Mouse (Mus musculus) kidney, postnatal 4 days (tissue): ENCODE results near the gene 4930426L09Rik.
"Not testable (repeated sequence)": the region's sequence is repeated elsewhere in the genome, so short reads cannot be mapped to it uniquely, and the experiment has no call there.

Experiments
- DNase-seq, 2 experiments: peaks; one replicate each; pipeline ENCODE4 v3.0.0; 2021; ENCODE audit warnings: mixed read lengths in 2 of 2

Gene 4930426L09Rik

DNA sequence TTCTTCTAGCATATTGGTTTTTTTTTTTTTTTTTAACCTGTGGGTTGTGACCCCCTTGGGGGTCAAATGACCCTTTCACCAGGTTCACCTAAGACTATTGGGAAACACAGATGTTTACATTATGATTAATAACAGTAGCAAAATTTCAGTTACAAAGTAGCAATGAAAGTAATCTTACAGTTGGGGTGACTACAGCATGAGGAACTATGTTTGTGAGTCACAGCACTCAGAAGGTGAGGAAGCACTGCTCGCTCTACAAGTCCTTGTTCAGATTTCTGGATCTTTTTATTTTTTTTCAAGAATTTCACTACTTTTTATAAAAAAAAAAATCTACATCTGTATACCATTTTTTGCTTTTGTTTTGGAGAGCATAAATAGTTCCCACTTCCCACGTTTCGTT is 26.6 kb upstream of the 4930426L09Rik start:
- DNase-seq: no peak

GRCm38 (mm10) chr2:18974882-18975645 is 23.1 kb upstream of the 4930426L09Rik start:
- no peak for DNase-seq

GRCm38 (mm10) chr2:18976175-18976574 is 22.0 kb upstream of the 4930426L09Rik start:
- DNase-seq: no peak

GRCm38 (mm10) chr2:18977201-18977805 is 20.8 kb upstream of the 4930426L09Rik start:
- DNase-seq: no peak

GRCm38 (mm10) chr2:18979046-18979445 is 19.1 kb upstream of the 4930426L09Rik start:
- DNase-seq: no peak

- DNase-seq: no peak
These were observed 18.5 kb upstream of the 4930426L09Rik start for GRCm38 (mm10) chr2:18979675-18980074.

- DNase-seq: no peak
These were observed 15.6 kb upstream of the 4930426L09Rik start for GRCm38 (mm10) chr2:18982581-18982980.

GRCm38 (mm10) chr2:18983546-18983945 is 14.6 kb upstream of the 4930426L09Rik start:
- DNase-seq: no peak

DNA sequence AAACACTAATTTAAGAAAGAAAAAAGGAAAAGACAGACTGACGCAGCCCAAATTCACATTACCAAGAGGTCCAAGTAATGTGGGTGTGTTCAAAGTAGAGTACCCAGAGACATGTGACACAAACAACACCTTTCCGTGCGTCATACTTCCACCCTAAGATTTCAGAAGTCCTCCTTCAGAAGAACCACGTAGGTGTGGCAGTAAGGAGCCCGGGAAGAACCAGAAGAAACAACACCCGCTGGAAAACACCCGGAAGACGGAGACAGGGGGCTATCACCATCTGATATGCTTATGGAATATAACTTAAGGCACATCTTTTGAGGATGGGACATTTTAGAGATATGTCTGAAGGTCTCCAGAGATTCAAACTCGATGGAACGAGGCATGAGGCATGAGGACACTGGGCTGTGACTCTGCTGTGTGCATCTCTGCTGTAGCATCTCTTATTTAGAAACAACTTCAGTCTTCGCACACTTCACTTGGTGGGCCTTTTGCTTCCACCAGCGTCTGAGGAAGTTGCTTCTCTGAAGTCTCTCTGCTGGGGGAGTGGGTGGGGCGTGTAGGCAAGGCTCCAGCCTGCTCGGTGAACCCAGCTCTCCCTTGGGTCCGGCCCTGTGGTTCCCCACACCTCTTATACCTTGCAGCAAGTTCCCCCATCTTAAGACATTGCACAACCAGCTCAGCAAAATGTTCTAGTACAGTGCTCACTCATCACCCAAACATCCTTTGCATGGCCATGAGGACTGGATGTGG is 13.9 kb upstream of the 4930426L09Rik start:
- no peak for DNase-seq

- DNase-seq: no peak
These were observed 12.6 kb upstream of the 4930426L09Rik start for GRCm38 (mm10) chr2:18985506-18985905.

GRCm38 (mm10) chr2:18988885-18989284 is 9.3 kb upstream of the 4930426L09Rik start:
- no peak for DNase-seq

GRCm38 (mm10) chr2:18992512-18993510 is 5.3 kb upstream of the 4930426L09Rik start:
- no peak for DNase-seq

- DNase-seq: peak; percentile 40 to 41
These were observed 1.5 kb upstream of the 4930426L09Rik start for GRCm38 (mm10) chr2:18996451-18997211.

- peak; percentile 66 to 79 for DNase-seq
These were observed 664 bp upstream of the 4930426L09Rik start for GRCm38 (mm10) chr2:18997387-18997971.

DNA sequence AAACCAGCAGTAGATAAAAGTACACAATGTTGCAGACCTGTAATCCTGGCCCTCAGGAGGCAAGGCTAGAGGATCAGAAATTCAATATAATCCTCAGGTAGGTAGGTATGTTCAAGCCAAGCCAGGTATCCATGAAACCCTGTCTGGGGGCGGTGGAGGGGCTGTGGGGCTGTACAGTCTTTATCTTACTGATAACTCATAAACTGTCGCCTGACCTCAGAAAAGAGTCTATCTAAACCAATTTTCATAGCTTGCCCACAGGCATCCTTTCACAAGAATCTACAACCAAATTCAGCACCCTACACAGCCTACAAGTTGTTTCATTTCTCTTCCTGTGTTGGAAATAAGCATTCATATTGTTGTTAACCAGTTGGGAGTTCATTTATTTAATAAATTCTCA is 1.3 kb downstream of the 4930426L09Rik start:
- no peak for DNase-seq

DNA sequence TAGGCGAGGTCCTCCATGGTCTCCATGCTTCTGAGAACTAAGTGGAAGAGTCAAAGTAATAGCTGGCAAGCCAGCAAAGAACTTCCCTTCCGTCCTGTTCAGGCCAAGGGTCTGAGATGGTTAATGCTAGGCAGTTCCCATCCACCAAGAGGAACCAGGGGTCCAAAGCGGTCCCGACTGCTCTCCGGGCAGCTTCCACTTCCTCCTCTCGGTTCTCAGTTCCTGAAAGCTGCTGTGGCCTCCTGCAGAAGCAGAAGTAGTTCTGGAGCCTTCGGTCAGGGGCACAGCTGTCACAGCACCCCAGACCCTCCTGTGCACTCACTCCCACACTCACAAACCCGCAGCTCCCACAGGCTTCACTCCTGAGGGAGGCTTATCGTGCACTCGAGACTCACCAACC is 6.7 kb downstream of the 4930426L09Rik start:
- peak; percentile 11 to 27 for DNase-seq

GRCm38 (mm10) chr2:19006124-19006523 is 8.0 kb downstream of the 4930426L09Rik start:
- no peak for DNase-seq

DNA sequence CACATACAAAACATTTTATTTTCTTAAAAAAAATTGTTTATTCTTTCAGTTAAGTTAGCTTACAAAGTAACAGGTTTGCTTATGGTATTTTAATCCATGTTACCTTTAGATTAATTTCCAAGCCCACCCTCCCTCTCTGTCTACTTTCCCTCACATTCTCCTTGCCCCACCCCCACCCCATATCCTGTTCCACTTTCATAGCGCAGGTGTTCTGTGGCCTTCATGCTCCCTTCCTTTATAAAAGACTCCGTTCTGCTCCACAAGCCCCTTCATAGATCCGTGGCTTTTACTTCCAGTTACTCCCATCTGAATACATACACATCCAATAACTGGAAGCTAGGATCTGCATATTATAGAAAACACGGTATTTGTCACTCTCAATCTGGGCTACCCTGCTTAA is 9.4 kb downstream of the 4930426L09Rik start:
- no peak for DNase-seq

GRCm38 (mm10) chr2:19010541-19010940 is 12.4 kb downstream of the 4930426L09Rik start:
- not testable (repeated sequence) for DNase-seq

DNA sequence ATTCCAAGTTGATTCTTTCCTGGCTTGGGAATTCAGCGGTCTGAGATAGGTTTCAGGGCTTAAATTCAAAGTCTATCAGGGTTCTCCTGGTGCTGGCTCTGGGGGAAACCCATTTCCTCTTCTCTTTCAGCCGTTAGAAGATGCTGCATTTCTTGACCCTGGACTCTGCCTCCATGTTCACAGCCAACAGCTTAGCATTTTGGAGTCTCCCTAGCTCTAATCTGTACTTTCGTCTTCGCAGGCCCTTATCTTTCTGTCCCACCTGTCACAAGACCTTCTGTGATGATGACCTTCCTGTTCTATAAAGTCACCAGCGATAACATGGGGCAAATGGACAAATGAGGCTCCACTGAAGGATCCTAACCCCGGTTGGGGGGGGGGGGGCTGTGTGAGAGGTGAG is 13.3 kb downstream of the 4930426L09Rik start:
- no peak for DNase-seq

DNA sequence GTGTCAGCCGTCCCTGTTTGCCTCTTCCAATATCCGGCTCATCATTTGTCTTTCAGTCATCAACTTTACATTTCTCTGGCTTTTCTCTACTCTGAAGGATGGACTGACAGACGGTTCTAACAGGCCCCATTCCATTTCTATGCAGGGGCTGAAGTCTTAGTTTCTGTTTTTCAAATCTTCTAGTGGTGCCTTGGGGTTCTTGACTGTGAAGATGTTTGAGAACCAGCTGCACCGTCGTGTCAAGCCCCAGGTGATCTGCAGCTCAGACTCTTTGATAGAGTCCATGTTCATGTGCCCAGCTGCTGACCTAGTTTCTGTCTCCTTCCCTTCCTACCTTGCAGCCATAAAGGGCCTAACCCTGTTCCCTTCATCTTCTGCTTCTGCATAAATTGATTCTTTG is 18.2 kb downstream of the 4930426L09Rik start:
- no peak for DNase-seq
